Mouse (Mus musculus): ENCODE measurements around the gene Aifm3. TPM values are rescaled to one million over a fixed set of nuclear protein-coding genes. Genes with fewer than 3 reads are reported as not detected.
"Not testable (repeated sequence)": the region's sequence is repeated elsewhere in the genome, so short reads cannot be mapped to it uniquely, and the experiment has no call there.

The Aifm3 gene
- total RNA-seq, 2 experiments from 2014 or later, result 36.4 to 39.9 TPM

GRCm38 (mm10) chr16:17552837-17553236 lies 63.4 kb downstream of the Aifm3 start:
- DNase-seq (ENCODE audit: low spot score in 2 of 2), result no peak

DNA sequence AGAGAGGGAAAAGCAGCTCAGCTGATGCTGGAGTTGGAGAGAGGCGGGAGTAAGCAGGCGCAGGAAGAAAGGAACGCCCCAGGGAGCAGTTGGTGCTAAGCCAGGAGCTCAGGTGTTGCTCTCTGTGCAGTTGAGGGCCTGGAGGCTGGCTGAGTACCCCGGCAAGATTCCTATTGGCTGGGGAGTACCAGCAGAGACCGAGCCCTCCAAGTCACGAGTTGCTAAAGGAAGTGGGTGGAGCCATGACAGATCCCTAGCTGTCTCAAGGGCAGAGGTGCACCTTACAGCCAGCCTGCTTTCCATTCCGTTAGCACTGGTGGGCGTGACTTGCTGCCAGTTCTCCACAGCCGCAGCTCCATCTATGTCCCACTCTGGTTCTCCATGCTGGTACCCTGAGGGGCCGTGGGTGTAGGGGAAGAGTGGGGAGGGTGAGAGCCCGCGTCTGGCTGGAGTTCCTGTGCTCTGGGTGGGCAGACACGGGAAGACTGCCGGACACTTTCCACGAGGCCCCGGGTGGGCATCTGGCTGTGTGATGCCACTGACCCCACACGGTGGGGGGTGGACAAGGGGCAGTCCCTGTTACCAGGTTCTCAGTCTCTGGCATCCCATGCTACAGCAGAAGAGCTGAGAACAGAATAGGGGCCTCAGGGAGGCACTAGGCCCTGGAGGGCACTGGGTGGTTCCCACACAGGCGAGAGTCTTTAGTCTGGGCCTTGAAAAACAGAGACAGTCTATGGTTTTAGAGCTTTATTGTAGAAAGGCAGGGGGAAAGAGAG lies 64.7 kb downstream of the Aifm3 start:
- no peak for DNase-seq (ENCODE audit: low spot score in 2 of 2)

GRCm38 (mm10) chr16:17554702-17555101 lies 65.3 kb downstream of the Aifm3 start:
- DNase-seq (ENCODE audit: low spot score in 2 of 2), result not testable (repeated sequence)

DNA sequence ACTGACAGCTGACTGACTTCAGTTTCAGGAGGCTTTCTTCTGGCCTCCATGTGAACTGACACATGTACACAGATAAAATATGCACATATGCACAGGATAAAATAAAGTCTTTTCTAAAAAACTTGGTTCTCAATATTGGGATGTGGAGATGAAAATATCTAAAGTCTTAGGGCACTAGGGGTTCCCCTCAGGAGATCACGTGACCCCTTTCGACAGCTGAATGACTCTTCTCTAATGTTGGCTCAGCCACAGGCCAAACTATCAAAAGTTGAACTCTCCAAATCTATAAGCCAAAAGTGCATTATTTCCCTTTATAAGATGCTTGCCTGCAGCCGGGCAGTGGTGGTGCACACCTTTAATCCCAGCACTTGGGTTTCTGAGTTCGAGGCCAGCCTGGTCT lies 66.8 kb downstream of the Aifm3 start:
- no peak for DNase-seq (ENCODE audit: low spot score in 2 of 2)

DNA sequence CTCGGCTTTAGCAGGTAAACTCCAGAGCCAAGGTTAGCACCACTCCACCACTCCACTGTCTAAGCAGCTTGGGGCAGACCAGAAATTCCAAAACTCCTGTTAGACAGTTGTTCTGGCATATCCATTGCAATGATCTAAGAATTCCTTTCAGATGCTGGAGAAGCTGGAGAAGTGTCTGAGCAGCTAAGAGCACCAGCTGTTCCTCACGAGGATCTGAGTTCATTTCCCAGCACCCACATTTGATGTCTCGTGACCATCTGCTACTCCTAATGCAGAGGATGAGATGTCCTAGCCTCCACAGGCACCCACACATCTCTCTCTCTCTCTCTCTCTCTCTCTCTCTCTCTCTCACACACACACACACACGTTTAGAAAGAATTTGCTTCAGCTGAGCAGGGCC lies 67.5 kb downstream of the Aifm3 start:
- no peak for DNase-seq (ENCODE audit: low spot score in 2 of 2)

Other genes starting within 250 kb of the Aifm3 start
- 100 to 1,000 TPM; 103 to 127 TPM for gene Tmem191c, start 213.5 kb upstream of the Aifm3 start, total RNA-seq (2021)
- gene Serpind1, start 158.2 kb upstream of the Aifm3 start, total RNA-seq (2021), result 1 to 10 TPM in 1 of 2 experiments, under 1 TPM in 1; 0.73 to 1.8 TPM
- 10 to 100 TPM; 30.8 to 31.9 TPM for gene Snap29, start 83.6 kb upstream of the Aifm3 start, total RNA-seq (2021)
- gene Pi4ka, start 83.3 kb upstream of the Aifm3 start, total RNA-seq (2021), result 100 to 1,000 TPM; 174 to 177 TPM
- gene Crkl, start 37.6 kb upstream of the Aifm3 start, total RNA-seq (2021), result 10 to 100 TPM; 34.3 to 36.0 TPM
- 100 to 1,000 TPM; 182 to 188 TPM for gene Lztr1, start 19.1 kb downstream of the Aifm3 start, total RNA-seq (2021)
- 10 to 100 TPM; 33.1 to 38.2 TPM for gene Thap7, start 41.5 kb downstream of the Aifm3 start, total RNA-seq (2021)
- gene Lrrc74b, start 71.6 kb downstream of the Aifm3 start, total RNA-seq (2021), result 1 to 10 TPM; 1.7 to 2.4 TPM
- 1 to 10 TPM in 1 of 2 experiments, under 1 TPM in 1; 0.58 to 1.1 TPM for gene P2rx6, start 72.3 kb downstream of the Aifm3 start, total RNA-seq (2021)
- 10 to 100 TPM; 75.7 to 77.6 TPM for gene Slc7a4, start 93.6 kb downstream of the Aifm3 start, total RNA-seq (2021)
- gene Smpd4, start 129.7 kb downstream of the Aifm3 start, total RNA-seq (2021), result 10 to 100 TPM; 39.7 to 46.6 TPM
- gene Ccdc74a, start 156.9 kb downstream of the Aifm3 start, total RNA-seq (2021), result 10 to 100 TPM; 40.5 to 42.3 TPM
- 10 to 100 TPM; 66.2 to 69.6 TPM for gene Med15, start 243.3 kb downstream of the Aifm3 start, total RNA-seq (2021)